Mouse (Mus musculus): Measurements from ENCODE around the gene Surf4.
A peak's percentile ranks its signal among the peaks of the same experiment; 100 is the strongest.

The Surf4 gene

GRCm38 (mm10) chr2:26933304-26934055 lies at the start of gene Surf4, which contains the start of gene Stkld1:
Surf4 (minus strand) TSS chr2:26933928.
Stkld1 (plus strand) TSS chr2:26934047.
- DNase-seq, result peak; percentile 92 to 96

GRCm38 (mm10) chr2:26980361-26980760 lies 46.6 kb upstream of the Surf4 start:
- no peak for DNase-seq

GRCm38 (mm10) chr2:26973960-26974359 lies 40.2 kb upstream of the Surf4 start:
- DNase-seq, result no peak

GRCm38 (mm10) chr2:26973116-26973515 lies 39.4 kb upstream of the Surf4 start, which contains the start of gene Adamts13:
Adamts13 (plus strand) TSS chr2:26973416.
- DNase-seq, result no peak

- no peak for DNase-seq
These were observed 33.5 kb upstream of the Surf4 start for GRCm38 (mm10) chr2:26967262-26967661.

- DNase-seq, result no peak
These were observed 31.1 kb upstream of the Surf4 start for GRCm38 (mm10) chr2:26964724-26965370.

- DNase-seq, result peak; percentile 75 to 84
These were observed 30.4 kb upstream of the Surf4 start, which contains the start of gene Rexo4 for GRCm38 (mm10) chr2:26963923-26964723. Rexo4 (minus strand) TSS chr2:26964386.

- no peak for DNase-seq
These were observed 27.0 kb upstream of the Surf4 start for GRCm38 (mm10) chr2:26960756-26961155.

GRCm38 (mm10) chr2:26957488-26957859 lies 23.7 kb upstream of the Surf4 start:
- DNase-seq, result no peak

GRCm38 (mm10) chr2:26956811-26957487 lies 23.2 kb upstream of the Surf4 start:
- no peak for DNase-seq

- DNase-seq, result no peak
These were observed 21.1 kb upstream of the Surf4 start for GRCm38 (mm10) chr2:26954735-26955395.

GRCm38 (mm10) chr2:26952866-26953265 lies 19.1 kb upstream of the Surf4 start:
- DNase-seq, result no peak

GRCm38 (mm10) chr2:26952193-26952592 lies 18.5 kb upstream of the Surf4 start:
- DNase-seq, result no peak

GRCm38 (mm10) chr2:26951346-26951905 lies 17.7 kb upstream of the Surf4 start:
- DNase-seq, result no peak

- no peak for DNase-seq
These were observed 16.7 kb upstream of the Surf4 start for GRCm38 (mm10) chr2:26950411-26950810.

GRCm38 (mm10) chr2:26943253-26943652 lies 9.5 kb upstream of the Surf4 start:
- no peak for DNase-seq

- no peak for DNase-seq
These were observed 7.8 kb upstream of the Surf4 start for GRCm38 (mm10) chr2:26941539-26941938.

- peak in 1 of 2 experiments; percentile 58 for DNase-seq
These were observed 2.7 kb upstream of the Surf4 start for GRCm38 (mm10) chr2:26936425-26936824.

- no peak for DNase-seq
These were observed 1.6 kb upstream of the Surf4 start for GRCm38 (mm10) chr2:26935286-26935685.

- peak in 1 of 2 experiments; percentile 43 for DNase-seq
These were observed 1.0 kb downstream of the Surf4 start for GRCm38 (mm10) chr2:26932473-26933303.

- DNase-seq, result peak; percentile 29 to 61
These were observed 3.3 kb downstream of the Surf4 start for GRCm38 (mm10) chr2:26930390-26930789.
